10 mouse cellular contexts compared by ENCODE assay signal in genomic region chr15:78898507-78899001, GRCm38 (mm10). TPM values are rescaled to one million over a fixed set of nuclear protein-coding genes. Genes with fewer than 3 reads are reported as not detected.
DNase-seq lines count a peak whose midpoint lies in the region; ATAC-seq and TF ChIP-seq lines count a peak whose summit lies in the region.
"Had no signal": no experiment of that assay in that cellular context is flagged by ENCODE, and none has a peak within 500 bp of the region (broad histone marks: within the 10 kb centered on the region; RNA-seq: fewer than 3 reads in every experiment).

No protein-coding gene starts in this region.

- no peak for TF ChIP-seq CTCF in liver, postnatal 0 days (IDR thresholded peaks at IDR 0.05; ENCODE audit: low read depth)

- no peak for ATAC-seq in heart, embryonic 15.5 days (replicated peaks; ENCODE audit: insufficient number of reproducible peaks, insufficient read depth, low FRiP score, low read depth)
- 0 out of 2 replicates have a peak, but pooled peaks have one; percentile 7 for ATAC-seq in common myeloid progenitor, adult 5-6 weeks (replicated peaks; ENCODE audit: low read depth, poor library complexity, severe bottlenecking)
- ATAC-seq in liver, postnatal 0 days = no peak

- H3K9ac ChIP-seq in heart, embryonic 15.5 days = peak overlapping the region; percentile 2; the same call in 1 of the 2 replicates
- H3K9ac ChIP-seq in liver, postnatal 0 days (replicated peaks) = peak overlapping the region; percentile 46

- H3K4me2 ChIP-seq in heart, embryonic 15.5 days = peak overlapping the region; percentile 75
- H3K4me2 ChIP-seq in liver, postnatal 0 days (ENCODE audit: low read depth, low read length) = peak overlapping the region; percentile 99

- H3K9me3 ChIP-seq in heart, embryonic 15.5 days (replicated peaks) = no peaks in the 10 kb centered on the region
- H3K9me3 ChIP-seq in liver, postnatal 0 days (ENCODE audit: low read length) = no peaks in the 10 kb centered on the region

- peak overlapping the region; percentile 67 for H3K4me3 ChIP-seq in heart, embryonic 15.5 days
- H3K4me3 ChIP-seq in liver, postnatal 0 days (ENCODE audit: low read depth, low read length) = peak overlapping the region; percentile 83; the same call in 1 of the 2 replicates

- intact Hi-C loops in heart, postnatal 10 days (cut with DNase I) = no loop called here

- H3K4me1 ChIP-seq in heart, embryonic 15.5 days (replicated peaks) = peaks cover 79% of the 10 kb centered on the region
- H3K4me1 ChIP-seq in liver, postnatal 0 days (ENCODE audit: insufficient read depth) = peaks cover 73% of the 10 kb centered on the region

- peak overlapping the region; percentile 64 for H3K27ac ChIP-seq in heart, embryonic 15.5 days
- peak overlapping the region; percentile 84 for H3K27ac ChIP-seq in liver, postnatal 0 days (ENCODE audit: low read depth)

- peak; percentile 16; the same call in 1 of the 2 replicates for TF ChIP-seq EP300 in liver, postnatal 0 days (IDR thresholded peaks at IDR 0.05; ENCODE audit: low read depth)

- no peak for DNase-seq in heart, postnatal 10 days
- peak; percentile 61 for DNase-seq in A20 (ENCODE audit: low read depth, low spot score)
- DNase-seq in liver, postnatal 0 days = no peak
- DNase-seq in gastrocnemius, postnatal 10 days = no peak
- no peak for DNase-seq in layer of hippocampus, adult 9-10 months (ENCODE audit: low spot score)
- no peak for DNase-seq in retina, postnatal 1 day
- DNase-seq: cerebellum, postnatal 10 days; kidney, adult 8-10 months had no signal

- no peaks in the 10 kb centered on the region for H3K27me3 ChIP-seq in heart, embryonic 15.5 days
- no peaks in the 10 kb centered on the region for H3K27me3 ChIP-seq in liver, postnatal 0 days (ENCODE audit: insufficient read depth, low read length)

- WGBS in heart, embryonic 15.5 days = 43% methylated on average over 6 of the region's 6 CpGs
- WGBS in liver, postnatal 0 days (ENCODE audit: insufficient replicate concordance) = 31% methylated on average over 6 of the region's 6 CpGs

- peaks cover 14% of the 10 kb centered on the region for H3K36me3 ChIP-seq in heart, embryonic 15.5 days
- H3K36me3 ChIP-seq in liver, postnatal 0 days (replicated peaks; ENCODE audit: insufficient read depth, low read length) = peaks cover 13% of the 10 kb centered on the region

RNA-seq across cellular contexts. Expression of gene Gm49510, which starts 0.9 kb away (rescaled TPM):
- polyA plus RNA-seq in heart, embryonic 15.5 days (2015; fragmentation: Nextera tagmentation; extraction: Ambion mirVana) = 0.53 TPM in 1 of 2 replicates, not detected in the other
- not detected for total RNA-seq in heart, postnatal 10 days (2021)
- total RNA-seq in common myeloid progenitor, adult 5-6 weeks (2017) = 2.7 TPM in 1 of 2 replicates, not detected in the other
- 0.07 TPM in 1 of 2 replicates, not detected in the other for polyA plus RNA-seq in liver, postnatal 0 days (2015; fragmentation: Nextera tagmentation; extraction: Ambion mirVana)
- not detected for total RNA-seq in gastrocnemius, postnatal 10 days (2021)

RNA-seq across cellular contexts. Expression of gene Sh3bp1, which starts 1.0 kb away (rescaled TPM):
- polyA plus RNA-seq in heart, embryonic 15.5 days (2015; fragmentation: Nextera tagmentation; extraction: Ambion mirVana) = 15.1 and 24.5 TPM in 2 replicates
- 1 to 10 TPM; 6.3 to 8.2 TPM for total RNA-seq in heart, postnatal 10 days (2021)
- 17.4 and 33.3 TPM in 2 replicates for total RNA-seq in common myeloid progenitor, adult 5-6 weeks (2017)
- polyA plus RNA-seq in liver, postnatal 0 days (2015; fragmentation: Nextera tagmentation; extraction: Ambion mirVana) = 7.4 and 8.2 TPM in 2 replicates
- 10 to 100 TPM in 1 of 2 experiments, 1 to 10 TPM in 1; 6.0 to 11.6 TPM for total RNA-seq in gastrocnemius, postnatal 10 days (2021)

RNA-seq across cellular contexts. Expression of gene Pdxp, which starts 15.2 kb away (rescaled TPM):
- polyA plus RNA-seq in heart, embryonic 15.5 days (2015; fragmentation: Nextera tagmentation; extraction: Ambion mirVana) = 16.2 and 20.4 TPM in 2 replicates
- 1 to 10 TPM; 2.8 to 3.2 TPM for total RNA-seq in heart, postnatal 10 days (2021)
- 4.1 and 9.2 TPM in 2 replicates for total RNA-seq in common myeloid progenitor, adult 5-6 weeks (2017)
- 1.9 and 2.1 TPM in 2 replicates for polyA plus RNA-seq in liver, postnatal 0 days (2015; fragmentation: Nextera tagmentation; extraction: Ambion mirVana)
- total RNA-seq in gastrocnemius, postnatal 10 days (2021) = 10 to 100 TPM in 1 of 2 experiments, 1 to 10 TPM in 1; 9.4 to 10.1 TPM

RNA-seq across cellular contexts. Expression of gene Gga1, which starts 21.6 kb away (rescaled TPM):
- polyA plus RNA-seq in heart, embryonic 15.5 days (2015; fragmentation: Nextera tagmentation; extraction: Ambion mirVana) = 39.7 and 48.4 TPM in 2 replicates
- 10 to 100 TPM; 40.4 to 45.2 TPM for total RNA-seq in heart, postnatal 10 days (2021)
- 9.3 and 19.5 TPM in 2 replicates for total RNA-seq in common myeloid progenitor, adult 5-6 weeks (2017)
- 12.9 and 14.8 TPM in 2 replicates for polyA plus RNA-seq in liver, postnatal 0 days (2015; fragmentation: Nextera tagmentation; extraction: Ambion mirVana)
- total RNA-seq in gastrocnemius, postnatal 10 days (2021) = 10 to 100 TPM; 31.1 to 33.8 TPM

RNA-seq across cellular contexts. Expression of gene Lgals1, which starts 28.0 kb away (rescaled TPM):
- 806 and 862 TPM in 2 replicates for polyA plus RNA-seq in heart, embryonic 15.5 days (2015; fragmentation: Nextera tagmentation; extraction: Ambion mirVana)
- total RNA-seq in heart, postnatal 10 days (2021) = 100 to 1,000 TPM; 372 to 385 TPM
- total RNA-seq in common myeloid progenitor, adult 5-6 weeks (2017) = 322 and 335 TPM in 2 replicates
- 93.4 and 102 TPM in 2 replicates for polyA plus RNA-seq in liver, postnatal 0 days (2015; fragmentation: Nextera tagmentation; extraction: Ambion mirVana)
- 100 to 1,000 TPM; 679 to 727 TPM for total RNA-seq in gastrocnemius, postnatal 10 days (2021)
